Mouse (Mus musculus): ENCODE results near the gene Ropn1l. TPM values are rescaled to one million over a fixed set of nuclear protein-coding genes. Genes with fewer than 3 reads are reported as not detected.
A peak's percentile ranks its signal among the peaks of the same experiment; 100 is the strongest.

Ropn1l gene
- total RNA-seq, 4 experiments from 2014 or later, result 0.28 to 0.57 TPM; not detected in 2

- DNase-seq (ENCODE audit: low spot score), result no peak
Measured at GRCm38 (mm10) chr15:31407490-31407889, 46.0 kb downstream of the Ropn1l start.

GRCm38 (mm10) chr15:31406881-31407280, 46.7 kb downstream of the Ropn1l start:
- no peak for DNase-seq (ENCODE audit: low spot score)

- no peak for DNase-seq (ENCODE audit: low spot score)
Measured at GRCm38 (mm10) chr15:31404346-31404745, 49.2 kb downstream of the Ropn1l start.

- no peak for DNase-seq (ENCODE audit: low spot score)
Measured at GRCm38 (mm10) chr15:31402200-31402892, 51.2 kb downstream of the Ropn1l start.

- no peak for DNase-seq (ENCODE audit: low spot score)
Measured at GRCm38 (mm10) chr15:31400974-31401373, 52.6 kb downstream of the Ropn1l start.

GRCm38 (mm10) chr15:31398769-31399168, 54.8 kb downstream of the Ropn1l start:
- no peak for DNase-seq (ENCODE audit: low spot score)

- DNase-seq (ENCODE audit: low spot score), result no peak
Measured at GRCm38 (mm10) chr15:31397379-31397778, 56.2 kb downstream of the Ropn1l start.

GRCm38 (mm10) chr15:31396755-31397154, 56.8 kb downstream of the Ropn1l start:
- peak; percentile 75 for DNase-seq (ENCODE audit: low spot score)

- no peak for DNase-seq (ENCODE audit: low spot score)
Measured at GRCm38 (mm10) chr15:31395986-31396385, 57.6 kb downstream of the Ropn1l start.

GRCm38 (mm10) chr15:31393402-31393801, 60.1 kb downstream of the Ropn1l start:
- DNase-seq (ENCODE audit: low spot score), result no peak

- DNase-seq (ENCODE audit: low spot score), result no peak
Measured at GRCm38 (mm10) chr15:31392705-31393104, 60.8 kb downstream of the Ropn1l start.

- no peak for DNase-seq (ENCODE audit: low spot score)
Measured at GRCm38 (mm10) chr15:31392135-31392534, 61.4 kb downstream of the Ropn1l start.

Other genes starting within 250 kb of the Ropn1l start
- gene Dap, start 229.4 kb downstream of the Ropn1l start, total RNA-seq (2022), result 10 to 100 TPM; 19.5 to 22.3 (median 20.7) TPM
- gene Ankrd33b, start 86.0 kb downstream of the Ropn1l start, total RNA-seq (2022), result 10 to 100 TPM; 26.4 to 31.4 (median 29.1) TPM
- gene March6, start 77.3 kb upstream of the Ropn1l start, total RNA-seq (2022), result 100 to 1,000 TPM; 112 to 123 (median 116) TPM
- gene Cmbl, start 111.7 kb upstream of the Ropn1l start, total RNA-seq (2022), result 10 to 100 TPM; 31.4 to 42.1 (median 34.4) TPM
- gene Cct5, start 148.1 kb upstream of the Ropn1l start, total RNA-seq (2022), result 100 to 1,000 TPM; 123 to 130 (median 127) TPM
- gene Fam173b, start 148.1 kb upstream of the Ropn1l start, total RNA-seq (2022), result 10 to 100 TPM; 17.2 to 22.2 (median 20.3) TPM

Data from heart, adult 8-10 months (tissue).